Mouse (Mus musculus) kidney, embryonic 15.5 days (tissue): ENCODE measurements around the gene Iqsec3. TPM values are rescaled to one million over a fixed set of nuclear protein-coding genes. Genes with fewer than 3 reads are reported as not detected.
A peak's percentile ranks its signal among the peaks of the same experiment; 100 is the strongest.

Experiments
- ATAC-seq: fragments of 200-750 bp; cut with Nextera tagmentation; replicated peaks from 2 replicates; pipeline ENCODE4 v1.8.0; 2017; ENCODE audit warnings: moderate TSS enrichment; ENCODE audit not compliant: low FRiP score
- H3K27ac ChIP-seq: fragments of 300-500 bp; sonication (generic); 2 replicates; pipeline ENCODE4 v1.5.1; 2015; ENCODE audit warnings: mild to moderate bottlenecking, inconsistent platforms
- H3K27me3 ChIP-seq: fragments of 300-500 bp; sonication (generic); 2 replicates; pipeline ENCODE4 v1.6.1; 2015; ENCODE audit warnings: inconsistent platforms
- H3K36me3 ChIP-seq: fragments of 300-500 bp; sonication (generic); 2 replicates; pipeline ENCODE4 v1.6.1; 2015; ENCODE audit warnings: inconsistent platforms
- H3K4me1 ChIP-seq: fragments of 300-500 bp; sonication (generic); 2 replicates; pipeline ENCODE4 v1.6.1; 2015; ENCODE audit warnings: inconsistent platforms
- H3K4me2 ChIP-seq: fragments of 300-500 bp; sonication (generic); 2 replicates; pipeline ENCODE4 v1.6.1; 2015; ENCODE audit warnings: moderate library complexity, mild to moderate bottlenecking, inconsistent platforms
- H3K4me3 ChIP-seq: fragments of 300-500 bp; sonication (generic); replicated peaks from 2 replicates; pipeline ENCODE4 v1.5.1; 2015; ENCODE audit warnings: mild to moderate bottlenecking, inconsistent platforms
- H3K9ac ChIP-seq: fragments of 300-500 bp; sonication (generic); 2 replicates; pipeline ENCODE4 v1.6.1; 2015; ENCODE audit warnings: mild to moderate bottlenecking, inconsistent platforms
- H3K9me3 ChIP-seq: fragments of 300-500 bp; sonication (generic); replicated peaks from 2 replicates; pipeline ENCODE4 v1.6.1; 2016; ENCODE audit warnings: inconsistent platforms
- WGBS: fragments of 180-500 bp; shearing (Covaris S2); methylation state at CpG from one replicate; pipeline ENCODE4 v1.1.7; 2015; ENCODE audit warnings: mixed read lengths; 5-methylcytosine and 5-hydroxymethylcytosine counted together
- polyA plus RNA-seq: library from polyadenylated mRNA; unstranded; fragments of >200 nt; fragmentation: Nextera tagmentation; extraction: Ambion mirVana; gene quantifications from 2 replicates; pipeline ENCODE4 v1.2.1, GENCODE M21; 2015

The Iqsec3 gene
- polyA plus RNA-seq = 0.14 and 0.21 TPM in 2 replicates

GRCm38 (mm10) chr6:121473093-121473821, at the start of gene Iqsec3:
Gene Iqsec3 (minus strand): TSS chr6:121473678.
- H3K36me3 ChIP-seq = no peaks in the 10 kb centered on the region
- no peaks in the 10 kb centered on the region for H3K9me3 ChIP-seq
- peaks cover 57% of the 10 kb centered on the region for H3K27me3 ChIP-seq
- H3K4me1 ChIP-seq = peaks cover 12% of the 10 kb centered on the region
- H3K4me3 ChIP-seq = peak within 1 kb of the TSS; percentile 41
- H3K27ac ChIP-seq = no peak within 1 kb of the TSS
- WGBS = 0% methylated on average over 64 of the region's 65 CpGs
- peak; percentile 98 for ATAC-seq
- H3K9ac ChIP-seq = no peak within 1 kb of the TSS
- H3K4me2 ChIP-seq = peak within 1 kb of the TSS; percentile 79

DNA sequence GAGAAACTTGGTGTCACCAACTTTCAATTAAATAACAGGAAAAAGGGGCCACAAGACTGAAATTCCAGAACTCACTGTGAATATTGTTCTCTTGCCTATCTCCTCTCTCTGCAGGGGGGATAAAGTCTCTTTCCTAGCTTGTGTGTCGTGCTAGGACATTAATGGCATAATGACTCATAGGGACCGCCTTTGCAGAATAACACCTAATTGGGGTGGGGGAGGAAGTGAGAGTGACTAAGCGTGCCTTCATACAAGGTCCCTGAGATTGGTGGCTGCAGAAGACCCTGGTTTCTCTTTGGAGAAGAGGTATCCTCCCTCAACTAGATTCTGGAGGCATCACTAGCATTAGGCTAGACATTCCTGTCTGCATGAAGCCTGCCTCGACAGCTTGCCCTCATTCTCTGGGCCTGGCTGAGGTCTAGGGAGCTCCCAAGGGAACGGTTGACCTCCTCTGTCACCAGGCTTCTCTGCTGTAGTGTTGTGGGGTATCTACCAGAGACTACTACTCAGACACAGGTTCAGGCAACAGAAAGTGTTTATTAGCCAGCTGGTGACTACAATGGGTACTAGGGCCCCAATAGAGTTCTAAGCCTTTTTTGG, 48.7 kb upstream of the Iqsec3 start:
- Histone ChIP-seq H3K9me3 (no peaks in the 10 kb centered on the region), H3K4me3 (no peak overlapping the region), H3K4me2 (no peak overlapping the region), H3K27ac (no peak overlapping the region), H3K4me1 (no peaks in the 10 kb centered on the region), H3K36me3 (no peaks in the 10 kb centered on the region), H3K27me3 (no peaks in the 10 kb centered on the region), H3K9ac (no peak overlapping the region)
- 63% methylated on average over 5 of the region's 5 CpGs for WGBS
- no peak for ATAC-seq

DNA sequence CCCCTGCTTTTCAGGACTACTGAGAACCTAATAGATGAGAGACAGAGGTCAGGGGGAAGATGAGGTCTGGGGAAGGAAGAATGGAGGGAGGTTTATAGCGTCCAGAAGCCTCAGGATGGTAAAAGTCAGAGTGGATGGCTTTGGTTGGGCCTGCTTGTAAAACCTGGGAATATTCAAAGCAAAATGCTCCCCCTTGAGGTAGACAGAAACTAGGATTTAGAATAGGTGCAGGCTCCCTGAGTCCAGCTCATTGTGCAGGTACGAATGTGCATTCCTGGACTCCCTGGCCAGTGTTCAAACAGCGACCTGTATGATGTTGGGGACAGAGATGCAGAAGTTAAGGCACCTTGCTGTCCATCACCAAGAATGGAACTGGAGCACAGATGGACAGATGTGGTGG, 47.6 kb upstream of the Iqsec3 start:
- WGBS = 71% methylated on average over 3 of the region's 3 CpGs

GRCm38 (mm10) chr6:121519896-121520295, 46.4 kb upstream of the Iqsec3 start:
- Histone ChIP-seq H3K9ac (no peak overlapping the region), H3K27me3 (no peaks in the 10 kb centered on the region), H3K36me3 (no peaks in the 10 kb centered on the region), H3K4me1 (no peaks in the 10 kb centered on the region), H3K4me2 (no peak overlapping the region), H3K27ac (no peak overlapping the region), H3K4me3 (no peak overlapping the region), H3K9me3 (no peaks in the 10 kb centered on the region)
- 80% methylated on average over 2 of the region's 2 CpGs for WGBS
- no peak for ATAC-seq

More for the DNA sequence above, 47.6 kb upstream of the Iqsec3 start:
- Histone ChIP-seq H3K4me3 (no peak overlapping the region), H3K27ac (no peak overlapping the region), H3K4me2 (no peak overlapping the region), H3K4me1 (no peaks in the 10 kb centered on the region), H3K9me3 (no peaks in the 10 kb centered on the region), H3K9ac (no peak overlapping the region), H3K27me3 (no peaks in the 10 kb centered on the region), H3K36me3 (no peaks in the 10 kb centered on the region)
- no peak for ATAC-seq

DNA sequence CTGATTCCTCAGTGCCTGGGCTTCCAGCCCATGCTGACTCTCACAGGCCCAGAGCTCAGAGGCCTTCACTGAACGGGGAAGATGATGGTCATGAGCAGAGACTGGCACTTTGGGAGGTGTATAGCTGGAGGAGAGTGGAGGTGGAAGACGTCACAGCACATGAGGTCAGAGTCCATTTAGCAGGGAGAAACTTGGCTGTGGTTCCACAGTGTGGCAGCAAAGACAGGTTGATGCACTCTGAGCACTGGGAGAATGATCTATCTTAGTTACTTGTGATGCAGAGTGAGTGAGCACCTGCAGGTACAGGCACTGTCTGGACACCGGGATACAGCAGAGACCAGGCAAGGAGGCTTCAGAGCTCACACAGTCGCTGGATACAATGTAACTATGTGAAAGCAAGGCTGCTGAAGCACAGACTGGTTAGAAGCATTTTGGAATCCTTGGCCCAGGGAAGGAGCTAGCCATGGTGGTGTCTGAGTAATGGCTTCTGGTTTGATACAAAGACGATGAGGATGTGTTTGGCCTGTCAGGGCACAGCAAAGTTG, 45.9 kb upstream of the Iqsec3 start:
- ATAC-seq = no peak
- no peak overlapping the region for H3K4me3 ChIP-seq
- H3K27ac ChIP-seq = no peak overlapping the region
- H3K27me3 ChIP-seq = no peaks in the 10 kb centered on the region
- no peak overlapping the region for H3K4me2 ChIP-seq
- 74% methylated on average over 5 of the region's 5 CpGs for WGBS
- no peaks in the 10 kb centered on the region for H3K36me3 ChIP-seq
- H3K9me3 ChIP-seq = no peaks in the 10 kb centered on the region
- H3K4me1 ChIP-seq = no peaks in the 10 kb centered on the region
- no peak overlapping the region for H3K9ac ChIP-seq

GRCm38 (mm10) chr6:121517726-121518125, 44.2 kb upstream of the Iqsec3 start:
- Histone ChIP-seq H3K9me3 (no peaks in the 10 kb centered on the region), H3K4me2 (no peak overlapping the region), H3K4me3 (no peak overlapping the region), H3K36me3 (no peaks in the 10 kb centered on the region), H3K9ac (no peak overlapping the region), H3K27ac (no peak overlapping the region), H3K27me3 (no peaks in the 10 kb centered on the region), H3K4me1 (no peaks in the 10 kb centered on the region)
- no peak for ATAC-seq
- WGBS = 81% methylated on average over 6 of the region's 6 CpGs

GRCm38 (mm10) chr6:121510381-121510780, 36.9 kb upstream of the Iqsec3 start:
- Histone ChIP-seq H3K4me1 (no peaks in the 10 kb centered on the region), H3K9ac (no peak overlapping the region), H3K36me3 (no peaks in the 10 kb centered on the region), H3K27me3 (no peaks in the 10 kb centered on the region), H3K27ac (no peak overlapping the region), H3K4me3 (no peak overlapping the region), H3K9me3 (no peaks in the 10 kb centered on the region), H3K4me2 (no peak overlapping the region)
- ATAC-seq = peak; percentile 62; the same call in 1 of the 2 replicates
- 85% methylated on average over 3 of the region's 3 CpGs for WGBS

DNA sequence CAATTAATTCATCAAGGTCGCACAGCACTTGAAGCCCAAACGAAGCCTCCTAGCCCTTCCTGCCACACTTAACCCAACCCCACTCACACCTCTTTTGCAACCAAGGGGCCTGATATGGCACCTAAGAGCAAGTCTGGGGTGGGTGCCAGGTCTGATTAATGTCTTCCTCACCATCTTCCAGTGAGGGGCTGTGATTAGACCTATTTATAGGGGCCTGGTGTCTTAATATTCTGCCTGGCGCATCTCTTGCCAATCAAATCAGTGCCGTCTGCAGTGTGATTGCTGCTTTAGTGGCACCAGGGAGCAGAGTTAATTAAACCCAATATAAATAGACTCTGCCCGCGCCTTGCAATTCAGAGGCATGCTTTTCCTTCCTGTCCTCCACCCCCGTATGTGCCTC, 36.4 kb upstream of the Iqsec3 start:
- H3K4me2 ChIP-seq = no peak overlapping the region
- no peak overlapping the region for H3K27ac ChIP-seq
- 64% methylated on average over 7 of the region's 7 CpGs for WGBS
- no peak overlapping the region for H3K4me3 ChIP-seq
- H3K9me3 ChIP-seq = no peaks in the 10 kb centered on the region
- no peaks in the 10 kb centered on the region for H3K27me3 ChIP-seq
- H3K9ac ChIP-seq = no peak overlapping the region
- no peaks in the 10 kb centered on the region for H3K4me1 ChIP-seq
- no peaks in the 10 kb centered on the region for H3K36me3 ChIP-seq
- ATAC-seq = peak; percentile 29; the same call in 1 of the 2 replicates

- no peaks in the 10 kb centered on the region for H3K27me3 ChIP-seq
- H3K4me3 ChIP-seq = no peak overlapping the region
- H3K9me3 ChIP-seq = no peaks in the 10 kb centered on the region
- H3K4me1 ChIP-seq = no peaks in the 10 kb centered on the region
- H3K27ac ChIP-seq = no peak overlapping the region
- no peaks in the 10 kb centered on the region for H3K36me3 ChIP-seq
- H3K9ac ChIP-seq = no peak overlapping the region
- ATAC-seq = no peak
- H3K4me2 ChIP-seq = no peak overlapping the region
- WGBS = 67% methylated on average over 5 of the region's 5 CpGs
These were observed 34.8 kb upstream of the Iqsec3 start for GRCm38 (mm10) chr6:121508266-121508665.

DNA sequence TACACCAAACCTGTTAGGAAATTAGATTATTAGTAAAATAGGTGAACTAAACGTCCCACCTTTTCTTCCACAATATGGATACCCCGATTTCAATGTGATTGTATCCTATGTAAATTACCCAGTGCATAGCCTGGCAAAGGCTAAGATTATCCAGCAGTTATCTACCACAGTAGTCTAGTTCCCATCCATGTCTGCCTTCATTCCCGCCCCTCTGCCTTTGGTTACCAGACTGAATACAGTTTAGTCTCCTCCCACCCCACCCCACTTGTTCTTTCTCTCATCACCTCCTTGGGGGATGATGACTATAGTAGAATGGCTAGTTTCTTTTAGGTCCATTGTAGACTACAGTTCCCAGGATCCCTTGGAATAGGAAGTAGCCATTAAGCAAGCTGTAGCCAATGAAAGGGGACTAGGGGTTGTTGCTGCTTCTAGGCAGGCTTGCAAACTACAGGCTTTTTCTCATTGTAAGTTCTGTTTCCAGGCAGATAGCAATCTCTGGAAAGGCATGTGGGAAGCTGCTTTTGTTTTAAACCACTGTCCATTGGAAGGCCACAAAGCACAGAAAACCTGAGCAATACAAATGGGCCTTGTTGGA, 27.7 kb upstream of the Iqsec3 start:
- Histone ChIP-seq H3K9me3 (no peaks in the 10 kb centered on the region), H3K27me3 (no peaks in the 10 kb centered on the region), H3K36me3 (no peaks in the 10 kb centered on the region), H3K9ac (no peak overlapping the region), H3K27ac (no peak overlapping the region), H3K4me2 (no peak overlapping the region), H3K4me1 (no peaks in the 10 kb centered on the region), H3K4me3 (no peak overlapping the region)
- WGBS = 77% methylated on average over 3 of the region's 3 CpGs
- ATAC-seq = no peak

GRCm38 (mm10) chr6:121499856-121500255, 26.4 kb upstream of the Iqsec3 start:
- no peak for ATAC-seq
- no peaks in the 10 kb centered on the region for H3K9me3 ChIP-seq
- no peak overlapping the region for H3K27ac ChIP-seq
- WGBS = 87% methylated on average over 3 of the region's 3 CpGs
- H3K9ac ChIP-seq = no peak overlapping the region
- no peaks in the 10 kb centered on the region for H3K4me1 ChIP-seq
- H3K27me3 ChIP-seq = no peaks in the 10 kb centered on the region
- no peaks in the 10 kb centered on the region for H3K36me3 ChIP-seq
- no peak overlapping the region for H3K4me3 ChIP-seq
- no peak overlapping the region for H3K4me2 ChIP-seq

- Histone ChIP-seq H3K4me2 (no peak overlapping the region), H3K27me3 (no peaks in the 10 kb centered on the region), H3K4me1 (no peaks in the 10 kb centered on the region), H3K27ac (no peak overlapping the region), H3K9me3 (no peaks in the 10 kb centered on the region), H3K4me3 (no peak overlapping the region), H3K36me3 (no peaks in the 10 kb centered on the region), H3K9ac (no peak overlapping the region)
- peak; percentile 60; the same call in 1 of the 2 replicates for ATAC-seq
- 22% methylated on average over 9 of the region's 9 CpGs for WGBS
These were observed 25.5 kb upstream of the Iqsec3 start for GRCm38 (mm10) chr6:121498819-121499535.
